Mouse (Mus musculus): ENCODE results near the gene Rhox3a.
"Not testable (repeated sequence)": the region's sequence is repeated elsewhere in the genome, so short reads cannot be mapped to it uniquely, and the experiment has no call there.

Gene Rhox3a

GRCm38 (mm10) chrX:37249619-37250018 is at the start of gene Rhox3a:
Gene Rhox3a (plus strand): TSS chrX:37249919.
- DNase-seq: not testable (repeated sequence)

DNA sequence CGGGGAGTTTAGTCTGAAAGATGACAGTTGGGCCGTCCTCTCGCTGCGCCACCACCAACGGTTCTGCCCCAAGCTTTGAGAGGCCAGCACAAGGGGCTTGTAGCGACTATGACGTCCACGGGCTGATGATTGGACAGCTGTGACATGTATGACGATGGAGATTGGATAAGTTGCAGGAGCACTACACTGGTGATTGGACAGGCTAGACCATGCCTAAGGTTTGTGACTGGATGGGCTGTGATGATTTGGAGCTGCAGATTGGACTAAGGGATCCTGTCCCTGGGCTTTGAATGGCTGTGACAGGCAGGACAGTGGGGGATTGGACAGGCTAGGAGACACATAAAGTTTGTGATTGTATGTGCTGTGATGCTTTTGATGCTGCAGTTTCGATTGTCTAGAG is 38.8 kb upstream of the Rhox3a start, which contains the start of gene Gm9:
Gene Gm9 (minus strand): TSS at position 101 of the 400 bp plus-strand sequence.
- DNase-seq: no peak

DNA sequence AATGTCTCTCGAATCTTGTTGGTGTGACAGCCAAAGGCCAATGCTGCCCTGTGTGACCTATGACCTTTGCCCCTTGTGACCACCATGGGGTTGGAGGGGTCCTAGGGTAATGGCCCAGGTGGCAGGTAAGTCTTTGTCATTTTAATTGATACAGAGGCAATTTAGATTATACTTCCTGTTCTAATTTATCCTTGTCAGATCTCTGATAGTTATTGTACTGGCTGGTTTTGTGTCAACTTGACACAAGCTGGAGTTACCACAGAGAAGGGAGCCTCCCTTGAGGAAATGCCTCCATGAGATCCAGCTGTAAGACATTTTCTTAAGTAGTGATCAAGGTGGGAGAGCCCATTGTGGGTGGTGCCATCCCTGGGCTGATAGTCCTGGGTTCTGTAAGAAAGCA is 27.6 kb upstream of the Rhox3a start, which contains the start of gene Rhox1:
Gene Rhox1 (minus strand): TSS at position 101 of the 400 bp plus-strand sequence.
- not testable (repeated sequence) for DNase-seq

GRCm38 (mm10) chrX:37244676-37245075 is 5.0 kb upstream of the Rhox3a start, which contains the start of gene Rhox2a:
Gene Rhox2a (plus strand): TSS chrX:37244976.
- DNase-seq: not testable (repeated sequence)

GRCm38 (mm10) chrX:37265038-37265437 is 15.3 kb downstream of the Rhox3a start, which contains the start of gene Rhox4a:
Gene Rhox4a (plus strand): TSS chrX:37265338.
- not testable (repeated sequence) for DNase-seq

Measured in layer of hippocampus, adult 9-11 months (tissue).